Mouse (Mus musculus) thymus, postnatal 14 days (tissue): ENCODE measurements around the gene Rtraf.
A peak's percentile ranks its signal among the peaks of the same experiment; 100 is the strongest.

Experiments
- DNase-seq: peaks from one replicate; pipeline ENCODE4 v3.0.0; 2021

The Rtraf gene

GRCm38 (mm10) chr14:19796541-19797304, 26.9 kb downstream of the Rtraf start:
- no peak for DNase-seq

GRCm38 (mm10) chr14:19794881-19795280, 28.7 kb downstream of the Rtraf start:
- DNase-seq, result no peak

- DNase-seq, result no peak
Observed at GRCm38 (mm10) chr14:19788443-19788842, 35.2 kb downstream of the Rtraf start.

GRCm38 (mm10) chr14:19785797-19786588, 37.6 kb downstream of the Rtraf start:
- no peak for DNase-seq

GRCm38 (mm10) chr14:19777945-19778344, 45.7 kb downstream of the Rtraf start:
- DNase-seq, result no peak

- DNase-seq, result no peak
Observed at GRCm38 (mm10) chr14:19777365-19777764, 46.3 kb downstream of the Rtraf start.

- peak; percentile 35 for DNase-seq
Observed at GRCm38 (mm10) chr14:19776890-19777289, 46.7 kb downstream of the Rtraf start.

GRCm38 (mm10) chr14:19776179-19776578, 47.4 kb downstream of the Rtraf start:
- DNase-seq, result no peak

GRCm38 (mm10) chr14:19775491-19775890, 48.1 kb downstream of the Rtraf start:
- DNase-seq, result no peak

- no peak for DNase-seq
Observed at GRCm38 (mm10) chr14:19774036-19774628, 49.5 kb downstream of the Rtraf start.

- peak; percentile 23 for DNase-seq
Observed at GRCm38 (mm10) chr14:19771173-19771572, 52.5 kb downstream of the Rtraf start.

GRCm38 (mm10) chr14:19769441-19770200, 54.0 kb downstream of the Rtraf start:
- DNase-seq, result no peak

GRCm38 (mm10) chr14:19768648-19769047, 55.0 kb downstream of the Rtraf start:
- no peak for DNase-seq

- DNase-seq, result no peak
Observed at GRCm38 (mm10) chr14:19766380-19766649, 57.3 kb downstream of the Rtraf start.

GRCm38 (mm10) chr14:19765539-19766379, 57.9 kb downstream of the Rtraf start:
- no peak for DNase-seq

GRCm38 (mm10) chr14:19764331-19764730, 59.3 kb downstream of the Rtraf start:
- DNase-seq, result no peak

GRCm38 (mm10) chr14:19763527-19763926, 60.1 kb downstream of the Rtraf start:
- no peak for DNase-seq

- no peak for DNase-seq
Observed at GRCm38 (mm10) chr14:19762014-19762413, 61.6 kb downstream of the Rtraf start.
